Mouse (Mus musculus): ENCODE measurements around the gene Ppp2r2d. TPM values are rescaled to one million over a fixed set of nuclear protein-coding genes. Genes with fewer than 3 reads are reported as not detected.

Gene Ppp2r2d
- polyA plus RNA-seq, 1 experiment from 2014 or later: 17.2 TPM

- no peak overlapping the region for H3K27ac ChIP-seq (ENCODE audit: low read depth)
- H3K4me3 ChIP-seq (ENCODE audit: low read depth, low read length): no peak overlapping the region
- 8% methylated on average over 3 of the region's 3 CpGs for WGBS (ENCODE audit: insufficient replicate concordance)
- H3K4me1 ChIP-seq (ENCODE audit: insufficient read depth): peaks cover 9% of the 10 kb centered on the region
- TF ChIP-seq EP300 (IDR thresholded peaks at IDR 0.05; ENCODE audit: low read depth): no peak
- TF ChIP-seq CTCF (IDR thresholded peaks at IDR 0.05; ENCODE audit: low read depth): peak; percentile 59
- H3K9me3 ChIP-seq (ENCODE audit: low read length): no peaks in the 10 kb centered on the region
- ATAC-seq (no peak), DNase-seq (peak; percentile 54)
- H3K4me2 ChIP-seq (ENCODE audit: low read depth, low read length): no peak overlapping the region
- no peaks in the 10 kb centered on the region for H3K27me3 ChIP-seq (ENCODE audit: insufficient read depth, low read length)
- no peaks in the 10 kb centered on the region for H3K36me3 ChIP-seq (replicated peaks; ENCODE audit: insufficient read depth, low read length)
- no peak overlapping the region for H3K9ac ChIP-seq (replicated peaks)
Observed at GRCm38 (mm10) chr7:138923756-138924425, 78.0 kb downstream of the Ppp2r2d start.

- no peaks in the 10 kb centered on the region for H3K36me3 ChIP-seq (replicated peaks; ENCODE audit: insufficient read depth, low read length)
- no peaks in the 10 kb centered on the region for H3K4me1 ChIP-seq (ENCODE audit: insufficient read depth)
- no peak for ATAC-seq
- TF ChIP-seq EP300 (IDR thresholded peaks at IDR 0.05; ENCODE audit: low read depth) (no peak), CTCF (IDR thresholded peaks at IDR 0.05; ENCODE audit: low read depth) (no peak)
- no peak overlapping the region for H3K27ac ChIP-seq (ENCODE audit: low read depth)
- no peak for DNase-seq
- 81% methylated on average over 4 of the region's 4 CpGs for WGBS (ENCODE audit: insufficient replicate concordance)
- H3K9me3 ChIP-seq (ENCODE audit: low read length): no peaks in the 10 kb centered on the region
- H3K4me2 ChIP-seq (ENCODE audit: low read depth, low read length): no peak overlapping the region
- no peaks in the 10 kb centered on the region for H3K27me3 ChIP-seq (ENCODE audit: insufficient read depth, low read length)
- no peak overlapping the region for H3K9ac ChIP-seq (replicated peaks)
- no peak overlapping the region for H3K4me3 ChIP-seq (ENCODE audit: low read depth, low read length)
Observed at GRCm38 (mm10) chr7:138928456-138928855, 82.6 kb downstream of the Ppp2r2d start.

Other genes starting within 250 kb of the Ppp2r2d start
- 5.2 and 5.5 TPM in 2 replicates for gene Mapk1ip1, start 194 bp downstream of the Ppp2r2d start, polyA plus RNA-seq (2015; fragmentation: Nextera tagmentation; extraction: Ambion mirVana)
- 171 and 190 TPM in 2 replicates for gene Bnip3, start 63.4 kb downstream of the Ppp2r2d start, polyA plus RNA-seq (2015; fragmentation: Nextera tagmentation; extraction: Ambion mirVana)
- gene Jakmip3, start 94.7 kb downstream of the Ppp2r2d start, polyA plus RNA-seq (2015; fragmentation: Nextera tagmentation; extraction: Ambion mirVana): not detected in 2 replicates
- gene Dpysl4, start 239.9 kb downstream of the Ppp2r2d start, polyA plus RNA-seq (2015; fragmentation: Nextera tagmentation; extraction: Ambion mirVana): 0.04 TPM in 1 of 2 replicates, not detected in the other

Data from liver, postnatal 0 days (tissue).